Mouse (Mus musculus): ENCODE measurements around the gene Engase.

Engase gene

GRCm38 (mm10) chr11:118453886-118454671, 22.6 kb upstream of the Engase start:
- 73% methylated on average over 11 of the region's 11 CpGs for WGBS

GRCm38 (mm10) chr11:118455788-118456187, 20.8 kb upstream of the Engase start:
- 87% methylated on average over 6 of the region's 6 CpGs for WGBS

GRCm38 (mm10) chr11:118456937-118457336, 19.7 kb upstream of the Engase start:
- 43% methylated on average over 11 of the region's 11 CpGs for WGBS

GRCm38 (mm10) chr11:118459051-118459450, 17.6 kb upstream of the Engase start:
- WGBS: 65% methylated on average over 8 of the region's 8 CpGs

- WGBS: 79% methylated on average over 4 of the region's 4 CpGs
Measured at GRCm38 (mm10) chr11:118459536-118459935, 17.1 kb upstream of the Engase start.

- WGBS: 62% methylated on average over 6 of the region's 6 CpGs
Measured at GRCm38 (mm10) chr11:118460280-118460679, 16.3 kb upstream of the Engase start.

GRCm38 (mm10) chr11:118467441-118468035, 9.1 kb upstream of the Engase start:
- 52% methylated on average over 11 of the region's 11 CpGs for WGBS

GRCm38 (mm10) chr11:118469509-118470160, 7.0 kb upstream of the Engase start:
- WGBS: 87% methylated on average over 10 of the region's 10 CpGs

- WGBS: 51% methylated on average over 12 of the region's 12 CpGs
Measured at GRCm38 (mm10) chr11:118470234-118470966, 6.2 kb upstream of the Engase start.

GRCm38 (mm10) chr11:118471676-118472075, 5.0 kb upstream of the Engase start:
- 81% methylated on average over 13 of the region's 13 CpGs for WGBS

GRCm38 (mm10) chr11:118473161-118473560, 3.5 kb upstream of the Engase start:
- WGBS: 85% methylated on average over 1 of the region's 1 CpGs

- 79% methylated on average over 6 of the region's 6 CpGs for WGBS
Measured at GRCm38 (mm10) chr11:118473842-118474500, 2.7 kb upstream of the Engase start.

- WGBS: 95% methylated on average over 7 of the region's 7 CpGs
Measured at GRCm38 (mm10) chr11:118475496-118476083, 1.0 kb upstream of the Engase start.

GRCm38 (mm10) chr11:118479776-118480175, 3.1 kb downstream of the Engase start:
- WGBS: 77% methylated on average over 12 of the region's 12 CpGs

- WGBS: 91% methylated on average over 11 of the region's 11 CpGs
Measured at GRCm38 (mm10) chr11:118481231-118481630, 4.6 kb downstream of the Engase start.

GRCm38 (mm10) chr11:118481751-118482150, 5.1 kb downstream of the Engase start:
- WGBS: 86% methylated on average over 14 of the region's 14 CpGs

GRCm38 (mm10) chr11:118484169-118484568, 7.5 kb downstream of the Engase start:
- 63% methylated on average over 8 of the region's 8 CpGs for WGBS

- 49% methylated on average over 11 of the region's 11 CpGs for WGBS
Measured at GRCm38 (mm10) chr11:118485338-118485737, 8.7 kb downstream of the Engase start.

- WGBS: 83% methylated on average over 3 of the region's 3 CpGs
Measured at GRCm38 (mm10) chr11:118485780-118486179, 9.2 kb downstream of the Engase start.

GRCm38 (mm10) chr11:118486281-118486680, 9.7 kb downstream of the Engase start:
- WGBS: 77% methylated on average over 6 of the region's 6 CpGs
